7 mouse cellular contexts compared by ENCODE assay signal in genomic region chr14:72532028-72532917, GRCm38 (mm10). TPM values are rescaled to one million over a fixed set of nuclear protein-coding genes. Genes with fewer than 3 reads are reported as not detected.
DNase-seq lines count a peak whose midpoint lies in the region; ATAC-seq and TF ChIP-seq lines count a peak whose summit lies in the region.

No protein-coding gene starts in this region.

- peak; percentile 76 for ATAC-seq in hindbrain, embryonic 11.5 days (ENCODE audit: low FRiP score)
- ATAC-seq in limb, embryonic 12.5 days (ENCODE audit: insufficient number of reproducible peaks, insufficient read depth, low FRiP score, low TSS enrichment, low read depth) = peak; percentile 73

- H3K27me3 ChIP-seq in testis, adult 2 months (ENCODE audit: control insufficient read depth, insufficient read depth, low read length) = no peaks in the 10 kb centered on the region
- H3K27me3 ChIP-seq in hindbrain, embryonic 11.5 days (ENCODE audit: control insufficient read depth, insufficient read depth, low read length) = peaks cover 15% of the 10 kb centered on the region
- peaks cover 59% of the 10 kb centered on the region for H3K27me3 ChIP-seq in limb, embryonic 12.5 days

- 3% methylated on average over 54 of the region's 54 CpGs for WGBS in hindbrain, embryonic 11.5 days
- WGBS in limb, embryonic 12.5 days = 3% methylated on average over 54 of the region's 54 CpGs
- WGBS in olfactory bulb, adult 2 months = 2% methylated on average over 54 of the region's 54 CpGs

- H3K9me3 ChIP-seq in hindbrain, embryonic 11.5 days (ENCODE audit: control insufficient read depth, low read length) = no peaks in the 10 kb centered on the region
- H3K9me3 ChIP-seq in limb, embryonic 12.5 days = no peaks in the 10 kb centered on the region

- peak overlapping the region; percentile 89 for H3K4me2 ChIP-seq in hindbrain, embryonic 11.5 days (replicated peaks; ENCODE audit: low read depth, low read length)
- H3K4me2 ChIP-seq in limb, embryonic 12.5 days = peak overlapping the region; percentile 96

- H3K9ac ChIP-seq in hindbrain, embryonic 11.5 days (ENCODE audit: low read depth, low read length) = 0 out of 2 replicates have a peak overlapping the region, but pooled peaks have one; percentile 11
- H3K9ac ChIP-seq in limb, embryonic 12.5 days (replicated peaks) = peak overlapping the region; percentile 44

- H3K36me3 ChIP-seq in testis, adult 2 months (ENCODE audit: control insufficient read depth, insufficient read depth, low read length) = no peaks in the 10 kb centered on the region
- H3K36me3 ChIP-seq in hindbrain, embryonic 11.5 days (ENCODE audit: control insufficient read depth, insufficient read depth, low read length) = no peaks in the 10 kb centered on the region
- H3K36me3 ChIP-seq in limb, embryonic 12.5 days = peaks cover 3% of the 10 kb centered on the region; the same call in 1 of the 2 replicates

- H3K27ac ChIP-seq in testis, adult 2 months (ENCODE audit: control insufficient read depth, insufficient read depth, low read depth, low read length) = no peak overlapping the region
- no peak overlapping the region for H3K27ac ChIP-seq in hindbrain, embryonic 11.5 days (ENCODE audit: low read depth, low read length)
- no peak overlapping the region for H3K27ac ChIP-seq in limb, embryonic 12.5 days
- no peak overlapping the region for H3K27ac ChIP-seq in olfactory bulb, adult 2 months (ENCODE audit: insufficient read depth, low read depth, low read length)

- peaks cover 9% of the 10 kb centered on the region for H3K4me1 ChIP-seq in testis, adult 2 months (ENCODE audit: control insufficient read depth, insufficient read depth, low read length)
- H3K4me1 ChIP-seq in hindbrain, embryonic 11.5 days (replicated peaks; ENCODE audit: control insufficient read depth, insufficient read depth, low read length) = peaks cover 3% of the 10 kb centered on the region; the same call in 1 of the 2 replicates
- H3K4me1 ChIP-seq in limb, embryonic 12.5 days (replicated peaks) = peaks cover 14% of the 10 kb centered on the region
- H3K4me1 ChIP-seq in olfactory bulb, adult 2 months (ENCODE audit: control insufficient read depth, insufficient read depth, low read length) = peaks cover 13% of the 10 kb centered on the region

- no peak for TF ChIP-seq POLR2A in testis, adult 2 months (IDR thresholded peaks at IDR 0.05; ENCODE audit: control insufficient read depth, low read depth, low read length)
- no peak for TF ChIP-seq POLR2A in olfactory bulb, adult 2 months (IDR thresholded peaks at IDR 0.05; ENCODE audit: insufficient read depth, low read depth, low read length)

- no peak for DNase-seq in testis, postnatal 10 days (ENCODE audit: low spot score)
- DNase-seq in cerebellum, postnatal 25 days = peak; percentile 52 to 65
- peak; percentile 55 for DNase-seq in hindbrain, embryonic 11.5 days (ENCODE audit: low spot score)
- DNase-seq in gastrocnemius, postnatal 4 days (ENCODE audit: low spot score in 2 of 2) = no peak

- peak; percentile 22; the same call in 1 of the 2 replicates for TF ChIP-seq CTCF in testis, adult 2 months (IDR thresholded peaks at IDR 0.05; ENCODE audit: control insufficient read depth, insufficient read depth, insufficient replicate concordance, low read depth, low read length)
- peak; percentile 7; the same call in 1 of the 2 replicates for TF ChIP-seq CTCF in olfactory bulb, adult 2 months (IDR thresholded peaks at IDR 0.05; ENCODE audit: insufficient read depth, low read depth, low read length)

- peak overlapping the region; percentile 62 for H3K4me3 ChIP-seq in testis, adult 2 months (ENCODE audit: control insufficient read depth, low read depth, low read length)
- H3K4me3 ChIP-seq in hindbrain, embryonic 11.5 days (ENCODE audit: low read depth, low read length) = peak overlapping the region; percentile 41
- H3K4me3 ChIP-seq in limb, embryonic 12.5 days (replicated peaks) = peak overlapping the region; percentile 49
- peak overlapping the region; percentile 36 for H3K4me3 ChIP-seq in olfactory bulb, adult 2 months (ENCODE audit: insufficient read depth, low read depth, low read length)

RNA-seq across cellular contexts. Expression of gene Gm9195, which starts 40.6 kb away (rescaled TPM):
- polyA plus RNA-seq in testis, adult 2 months (2012; rRNA removed) = 0.02 and 0.04 TPM in 2 replicates
- polyA plus RNA-seq in hindbrain, embryonic 11.5 days (2014; fragmentation: Nextera tagmentation; extraction: Ambion mirVana) = not detected in 2 replicates
- polyA plus RNA-seq in limb, embryonic 12.5 days (2016; fragmentation: Nextera tagmentation; extraction: Ambion mirVana) = not detected in 2 replicates
- polyA plus RNA-seq in olfactory bulb, adult 2 months (2012; ENCODE audit: insufficient read depth, insufficient read length, low replicate concordance, missing spikeins) = not detected in 2 replicates
- not detected for total RNA-seq in gastrocnemius, postnatal 4 days (2021)

Comparison
In these comparisons a context has a peak if more than half of its experiments do, and no peak if none do; other contexts are left out.
1. DNase-seq: peak in cerebellum, postnatal 25 days (2 of 2) and hindbrain, embryonic 11.5 days (single experiment); none in testis, postnatal 10 days (single experiment) and gastrocnemius, postnatal 4 days (0 of 2).
2. Peak in every context shown above with its lines, with median percentiles within 50 percentile points of each other: H3K4me3 ChIP-seq.